In genomic region chr15:103250195-103250740, GRCm38 (mm10) we compare ENCODE assay signal across 9 mouse cellular contexts. TPM values are rescaled to one million over a fixed set of nuclear protein-coding genes. Genes with fewer than 3 reads are reported as not detected.
DNase-seq lines count a peak whose midpoint lies in the region; ATAC-seq and TF ChIP-seq lines count a peak whose summit lies in the region.
"Had no signal": no experiment of that assay in that cellular context is flagged by ENCODE, and none has a peak within 500 bp of the region (broad histone marks: within the 10 kb centered on the region; RNA-seq: fewer than 3 reads in every experiment).

No protein-coding gene starts in this region.

- no peak overlapping the region for H3K9ac ChIP-seq in embryonic facial prominence, embryonic 13.5 days
- no peak overlapping the region; the same call in 1 of the 2 replicates for H3K9ac ChIP-seq in limb, embryonic 13.5 days

- no peak for ATAC-seq in embryonic facial prominence, embryonic 13.5 days (ENCODE audit: insufficient number of reproducible peaks, insufficient read depth, low FRiP score, low TSS enrichment, low read depth)
- no peak for ATAC-seq in limb, embryonic 13.5 days (ENCODE audit: low FRiP score, low read depth)

- H3K27ac ChIP-seq in embryonic facial prominence, embryonic 13.5 days: peak overlapping the region; percentile 24
- H3K27ac ChIP-seq in limb, embryonic 13.5 days: peak overlapping the region; percentile 40
- H3K27ac ChIP-seq in thymus, adult 2 months (ENCODE audit: control insufficient read depth, insufficient read depth, low read length): no peak overlapping the region
- H3K27ac ChIP-seq: macrophage had no signal

- 14% methylated on average over 2 of the region's 2 CpGs for WGBS in embryonic facial prominence, embryonic 13.5 days
- WGBS in limb, embryonic 13.5 days: 32% methylated on average over 2 of the region's 2 CpGs
- WGBS in thymus, adult 2 months: 61% methylated on average over 2 of the region's 2 CpGs

- TF ChIP-seq POLR2A in thymus, adult 2 months (IDR thresholded peaks at IDR 0.05; ENCODE audit: control insufficient read depth, extremely low read depth, insufficient read depth, low read length, poor library complexity): no peak

- peak; percentile 85; the same call in 1 of the 2 replicates for TF ChIP-seq CTCF in thymus, adult 2 months (IDR thresholded peaks at IDR 0.05; ENCODE audit: borderline replicate concordance, control insufficient read depth, extremely low read depth, insufficient read depth, low read length, poor library complexity)

- H3K27me3 ChIP-seq in embryonic facial prominence, embryonic 13.5 days: no peaks in the 10 kb centered on the region
- H3K27me3 ChIP-seq in limb, embryonic 13.5 days: no peaks in the 10 kb centered on the region
- no peaks in the 10 kb centered on the region for H3K27me3 ChIP-seq in thymus, adult 2 months (ENCODE audit: control insufficient read depth, insufficient read depth, low read length)

- H3K9me3 ChIP-seq in embryonic facial prominence, embryonic 13.5 days: no peaks in the 10 kb centered on the region
- H3K9me3 ChIP-seq in limb, embryonic 13.5 days: no peaks in the 10 kb centered on the region

- H3K4me2 ChIP-seq in embryonic facial prominence, embryonic 13.5 days: no peak overlapping the region
- H3K4me2 ChIP-seq in limb, embryonic 13.5 days (replicated peaks): no peak overlapping the region

- peak; percentile 93 for DNase-seq in heart, adult 11 months
- DNase-seq in heart, postnatal 25 days (ENCODE audit: low spot score): no peak
- peak; percentile 92 for DNase-seq in ZHBTc4 (ENCODE audit: low read depth, low spot score)
- peak; percentile 84 for DNase-seq in heart, postnatal 4 days
- peak; percentile 62 to 85 for DNase-seq in monocyte, adult 2 months (ENCODE audit: low read depth in 1 of 2, low spot score in 2 of 2)
- peak; percentile 82 for DNase-seq in thymus, adult 2 months

- peaks cover 14% of the 10 kb centered on the region for H3K4me1 ChIP-seq in embryonic facial prominence, embryonic 13.5 days
- peaks cover 16% of the 10 kb centered on the region for H3K4me1 ChIP-seq in limb, embryonic 13.5 days
- peaks cover 8% of the 10 kb centered on the region for H3K4me1 ChIP-seq in thymus, adult 2 months (replicated peaks; ENCODE audit: control insufficient read depth, insufficient read depth, low read length)

- peaks cover 38% of the 10 kb centered on the region for H3K36me3 ChIP-seq in embryonic facial prominence, embryonic 13.5 days
- H3K36me3 ChIP-seq in limb, embryonic 13.5 days: peaks cover 40% of the 10 kb centered on the region
- H3K36me3 ChIP-seq in thymus, adult 2 months (ENCODE audit: control insufficient read depth, insufficient read depth, low read length): peaks cover 39% of the 10 kb centered on the region

- no peak overlapping the region for H3K4me3 ChIP-seq in embryonic facial prominence, embryonic 13.5 days
- H3K4me3 ChIP-seq in limb, embryonic 13.5 days: no peak overlapping the region
- H3K4me3 ChIP-seq in thymus, adult 2 months (ENCODE audit: control insufficient read depth, insufficient read depth, low read length): no peak overlapping the region

- intact Hi-C loops in heart, postnatal 25 days (cut with DNase I): loop anchor here (2.0 to 10.0 kb wide), 2 partner anchors 29 to 55 kb away; no protein-coding TSS in a partner anchor

RNA-seq across cellular contexts. Expression of gene Nfe2, which starts 7.9 kb away (rescaled TPM):
- under 1 TPM; 0.42 to 0.64 TPM for total RNA-seq in heart, postnatal 25 days (2021)
- polyA plus RNA-seq in embryonic facial prominence, embryonic 13.5 days (2015; fragmentation: Nextera tagmentation; extraction: Ambion mirVana): 2.4 and 2.9 TPM in 2 replicates
- total RNA-seq in heart, postnatal 4 days (2021): 1 to 10 TPM; 1.0 to 1.1 TPM
- polyA plus RNA-seq in limb, embryonic 13.5 days (2015; fragmentation: Nextera tagmentation; extraction: Ambion mirVana): 2.8 and 3.8 TPM in 2 replicates
- 4.9 and 7.3 TPM in 2 replicates for polyA plus RNA-seq in thymus, adult 2 months (2012; rRNA removed)

RNA-seq across cellular contexts. Expression of gene Hnrnpa1, which starts 10.0 kb away (rescaled TPM):
- total RNA-seq in heart, postnatal 25 days (2021): 100 to 1,000 TPM; 133 to 153 TPM
- polyA plus RNA-seq in embryonic facial prominence, embryonic 13.5 days (2015; fragmentation: Nextera tagmentation; extraction: Ambion mirVana): 1,090 and 1,133 TPM in 2 replicates
- 100 to 1,000 TPM; 408 to 415 TPM for total RNA-seq in heart, postnatal 4 days (2021)
- polyA plus RNA-seq in limb, embryonic 13.5 days (2015; fragmentation: Nextera tagmentation; extraction: Ambion mirVana): 1,120 and 1,163 TPM in 2 replicates
- polyA plus RNA-seq in thymus, adult 2 months (2012; rRNA removed): 155 and 178 TPM in 2 replicates

RNA-seq across cellular contexts. Expression of gene Cbx5, which starts 10.7 kb away (rescaled TPM):
- 10 to 100 TPM; 55.9 to 63.9 TPM for total RNA-seq in heart, postnatal 25 days (2021)
- polyA plus RNA-seq in embryonic facial prominence, embryonic 13.5 days (2015; fragmentation: Nextera tagmentation; extraction: Ambion mirVana): 137 and 142 TPM in 2 replicates
- total RNA-seq in heart, postnatal 4 days (2021): 100 to 1,000 TPM; 146 TPM
- 153 and 166 TPM in 2 replicates for polyA plus RNA-seq in limb, embryonic 13.5 days (2015; fragmentation: Nextera tagmentation; extraction: Ambion mirVana)
- 34.2 and 37.0 TPM in 2 replicates for polyA plus RNA-seq in thymus, adult 2 months (2012; rRNA removed)

RNA-seq across cellular contexts. Expression of gene Copz1, which starts 22.2 kb away (rescaled TPM):
- 10 to 100 TPM; 51.8 to 53.4 TPM for total RNA-seq in heart, postnatal 25 days (2021)
- 254 and 287 TPM in 2 replicates for polyA plus RNA-seq in embryonic facial prominence, embryonic 13.5 days (2015; fragmentation: Nextera tagmentation; extraction: Ambion mirVana)
- 10 to 100 TPM; 88.7 to 91.2 TPM for total RNA-seq in heart, postnatal 4 days (2021)
- polyA plus RNA-seq in limb, embryonic 13.5 days (2015; fragmentation: Nextera tagmentation; extraction: Ambion mirVana): 283 TPM in 2 replicates
- 106 and 124 TPM in 2 replicates for polyA plus RNA-seq in thymus, adult 2 months (2012; rRNA removed)
